8 mouse cellular contexts compared by ENCODE assay signal in the genomic region with DNA sequence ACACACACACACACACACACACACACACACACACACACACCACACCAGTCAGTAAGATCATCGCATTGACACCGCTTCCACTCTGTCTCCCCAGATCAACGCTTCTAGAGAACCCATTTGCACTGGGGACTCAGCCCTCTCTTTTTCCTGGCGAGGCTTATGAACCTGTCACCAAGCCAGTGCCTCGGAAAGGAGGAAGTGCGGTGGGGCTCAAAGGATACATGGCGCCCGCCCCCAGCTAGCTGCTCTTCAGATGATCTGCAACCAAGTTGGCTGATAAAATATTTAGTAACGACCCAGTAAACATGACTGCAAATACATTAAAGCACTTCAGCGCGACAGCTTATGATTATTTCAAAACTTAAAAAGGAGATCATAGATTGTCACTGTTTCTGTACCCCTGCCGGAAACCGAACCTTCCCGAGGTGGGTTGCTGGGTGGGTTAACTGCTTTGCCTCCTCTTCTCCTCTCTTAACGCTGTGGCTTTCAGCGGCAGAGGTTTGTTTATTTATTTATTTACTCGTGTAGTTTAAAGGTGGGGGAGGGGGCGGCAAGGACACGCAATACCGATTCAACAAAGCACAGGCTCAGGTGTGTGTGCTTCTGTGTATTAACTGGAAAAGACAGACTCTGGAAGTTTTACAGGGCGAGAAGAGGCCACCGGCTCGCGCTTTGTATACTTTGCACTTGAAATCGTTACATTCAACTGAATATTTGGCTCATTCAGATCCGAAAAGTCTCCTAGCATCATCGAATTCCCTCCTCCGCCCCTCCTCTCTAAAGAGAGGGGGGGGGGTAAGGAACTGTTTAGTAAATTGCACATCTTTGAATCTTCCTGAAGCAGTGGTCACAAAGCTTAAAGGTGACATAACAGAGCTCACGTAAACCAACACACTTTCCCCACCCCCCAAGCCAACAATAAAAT. TPM values are rescaled to one million over a fixed set of nuclear protein-coding genes. Genes with fewer than 3 reads are reported as not detected.
A peak's percentile ranks its signal among the peaks of the same experiment; 100 is the strongest.
DNase-seq lines count a peak whose midpoint lies in the region; ATAC-seq lines count a peak whose summit lies in the region.

No protein-coding gene starts in this region.

- H3K27ac ChIP-seq in heart, embryonic 10.5 days = no peak overlapping the region
- H3K27ac ChIP-seq in hindbrain, embryonic 14.5 days = no peak overlapping the region

- H3K9ac ChIP-seq in hindbrain, embryonic 14.5 days = no peak overlapping the region

- H3K4me3 ChIP-seq in heart, embryonic 10.5 days = peak overlapping the region; percentile 37
- H3K4me3 ChIP-seq in hindbrain, embryonic 14.5 days (replicated peaks; ENCODE audit: low read length) = no peak overlapping the region

- no peaks in the 10 kb centered on the region for H3K9me3 ChIP-seq in heart, embryonic 10.5 days
- H3K9me3 ChIP-seq in hindbrain, embryonic 14.5 days (ENCODE audit: control insufficient read depth, low read length) = no peaks in the 10 kb centered on the region

- H3K4me1 ChIP-seq in heart, embryonic 10.5 days = peaks cover 31% of the 10 kb centered on the region
- peaks cover 6% of the 10 kb centered on the region; the same call in 1 of the 2 replicates for H3K4me1 ChIP-seq in hindbrain, embryonic 14.5 days (replicated peaks; ENCODE audit: control insufficient read depth, insufficient read depth, low read length)

- WGBS in heart, embryonic 10.5 days = 2% methylated on average over 29 of the region's 29 CpGs
- WGBS in hindbrain, embryonic 14.5 days = 3% methylated on average over 29 of the region's 29 CpGs

- H3K27me3 ChIP-seq in heart, embryonic 10.5 days (ENCODE audit: insufficient read depth, poor library complexity, severe bottlenecking) = peaks cover 75% of the 10 kb centered on the region
- H3K27me3 ChIP-seq in hindbrain, embryonic 14.5 days (ENCODE audit: control insufficient read depth, insufficient read depth, low read length) = peaks cover 73% of the 10 kb centered on the region

- no peaks in the 10 kb centered on the region for H3K36me3 ChIP-seq in heart, embryonic 10.5 days
- peaks cover 5% of the 10 kb centered on the region for H3K36me3 ChIP-seq in hindbrain, embryonic 14.5 days (replicated peaks; ENCODE audit: control insufficient read depth, insufficient read depth)

- no peak overlapping the region for H3K4me2 ChIP-seq in hindbrain, embryonic 14.5 days (replicated peaks)

- DNase-seq in heart, embryonic 10.5 days (ENCODE audit: low spot score) = no peak
- no peak for DNase-seq in heart, adult 8-10 months (ENCODE audit: low spot score)
- DNase-seq in thymus, postnatal 0 days (ENCODE audit: low spot score) = peak; percentile 47
- DNase-seq in thymus, postnatal 10 days (ENCODE audit: low spot score in 2 of 2) = no peak
- peak; percentile 34 for DNase-seq in hindbrain, embryonic 14.5 days (ENCODE audit: low spot score)
- no peak for DNase-seq in urinary bladder, postnatal 36 days (ENCODE audit: low spot score in 2 of 2)
- DNase-seq in gastrocnemius, postnatal 25 days = no peak

- no peak for ATAC-seq in hindbrain, embryonic 14.5 days (ENCODE audit: low FRiP score)
- peak; percentile 32; the same call in 1 of the 2 replicates for ATAC-seq in megakaryocyte-erythroid progenitor cell, adult 5-6 weeks (replicated peaks; ENCODE audit: low FRiP score, low TSS enrichment, poor library complexity, severe bottlenecking)

RNA-seq across cellular contexts. Expression of a gene that starts 1.0 kb away (rescaled TPM):
- 0.11 TPM in 1 of 2 replicates, not detected in the other for polyA plus RNA-seq in heart, embryonic 10.5 days (2016; fragmentation: Nextera tagmentation; extraction: Ambion mirVana)
- total RNA-seq in heart, adult 8-10 months (2022) = not detected
- polyA plus RNA-seq in thymus, postnatal 0 days (2015; fragmentation: Nextera tagmentation; extraction: Ambion mirVana) = 0.05 TPM in 1 of 2 replicates, not detected in the other
- 0.24 and 0.56 TPM in 2 replicates for polyA plus RNA-seq in hindbrain, embryonic 14.5 days (2014; fragmentation: Nextera tagmentation; extraction: Ambion mirVana)
- total RNA-seq in megakaryocyte-erythroid progenitor cell, adult 5-6 weeks (2014; fragmentation: Nextera tagmentation) = 0.55 TPM in 1 of 2 replicates, not detected in the other
- 0.19 and 1.1 TPM in 2 replicates for total RNA-seq in megakaryocyte-erythroid progenitor cell, adult 5-6 weeks (2017)
- total RNA-seq in gastrocnemius, postnatal 25 days (2021) = not detected

Comparison
In these comparisons a context has a peak if more than half of its experiments do, and no peak if none do; other contexts are left out.
1. DNase-seq: peak in thymus, postnatal 0 days (single experiment) and hindbrain, embryonic 14.5 days (single experiment); none in heart, embryonic 10.5 days (single experiment), heart, adult 8-10 months (single experiment), thymus, postnatal 10 days (0 of 2), urinary bladder, postnatal 36 days (0 of 2) and gastrocnemius, postnatal 25 days (single experiment).